Mouse (Mus musculus) heart, embryonic 13.5 days (tissue): ENCODE data around the gene Slc48a1. TPM values are rescaled to one million over a fixed set of nuclear protein-coding genes. Genes with fewer than 3 reads are reported as not detected.
A peak's percentile ranks its signal among the peaks of the same experiment; 100 is the strongest.

Experiments
- ATAC-seq: fragments of 200-750 bp; cut with Nextera tagmentation; 2 replicates; pipeline ENCODE4 v1.8.0; 2017; ENCODE audit warnings: moderate TSS enrichment; ENCODE audit not compliant: insufficient number of reproducible peaks, low FRiP score, low TSS enrichment; ENCODE audit errors: extremely low read depth
- H3K27ac ChIP-seq: fragments of 300-500 bp; sonication (generic); replicated peaks from 2 replicates; pipeline ENCODE4 v1.5.1; 2015; ENCODE audit warnings: moderate library complexity, mild to moderate bottlenecking, inconsistent platforms
- H3K27me3 ChIP-seq: fragments of 300-500 bp; sonication (generic); replicated peaks from 2 replicates; pipeline ENCODE4 v1.6.1; 2015; ENCODE audit warnings: mild to moderate bottlenecking, inconsistent platforms
- H3K36me3 ChIP-seq: fragments of 300-500 bp; sonication (generic); 2 replicates; pipeline ENCODE4 v1.6.1; 2015; ENCODE audit warnings: mild to moderate bottlenecking, inconsistent platforms
- H3K4me1 ChIP-seq: fragments of 300-500 bp; sonication (generic); 2 replicates; pipeline ENCODE4 v1.6.1; 2015; ENCODE audit warnings: inconsistent platforms
- H3K4me2 ChIP-seq: fragments of 300-500 bp; sonication (generic); 2 replicates; pipeline ENCODE4 v1.6.1; 2015; ENCODE audit warnings: inconsistent platforms, mild to moderate bottlenecking, moderate library complexity
- H3K4me3 ChIP-seq: fragments of 300-500 bp; sonication (generic); 2 replicates; pipeline ENCODE4 v1.5.1; 2015; ENCODE audit warnings: moderate library complexity, mild to moderate bottlenecking, inconsistent platforms
- H3K9ac ChIP-seq: fragments of 300-500 bp; sonication (generic); 2 replicates; pipeline ENCODE4 v1.6.1; 2015; ENCODE audit warnings: inconsistent platforms, mild to moderate bottlenecking, moderate library complexity
- H3K9me3 ChIP-seq: fragments of 300-500 bp; sonication (generic); 2 replicates; pipeline ENCODE4 v1.6.1; 2016; ENCODE audit warnings: inconsistent platforms
- WGBS: fragments of 180-500 bp; shearing (Covaris S2); methylation state at CpG from one replicate; pipeline ENCODE4 v1.1.7; 2015; ENCODE audit warnings: mixed read lengths; 5-methylcytosine and 5-hydroxymethylcytosine counted together
- polyA plus RNA-seq: library from polyadenylated mRNA; unstranded; fragments of >200 nt; fragmentation: Nextera tagmentation; extraction: Ambion mirVana; gene quantifications from 2 replicates; pipeline ENCODE4 v1.2.1, GENCODE M21; 2015

Slc48a1 gene
- polyA plus RNA-seq, 1 experiment from 2014 or later: 70.2 TPM

DNA sequence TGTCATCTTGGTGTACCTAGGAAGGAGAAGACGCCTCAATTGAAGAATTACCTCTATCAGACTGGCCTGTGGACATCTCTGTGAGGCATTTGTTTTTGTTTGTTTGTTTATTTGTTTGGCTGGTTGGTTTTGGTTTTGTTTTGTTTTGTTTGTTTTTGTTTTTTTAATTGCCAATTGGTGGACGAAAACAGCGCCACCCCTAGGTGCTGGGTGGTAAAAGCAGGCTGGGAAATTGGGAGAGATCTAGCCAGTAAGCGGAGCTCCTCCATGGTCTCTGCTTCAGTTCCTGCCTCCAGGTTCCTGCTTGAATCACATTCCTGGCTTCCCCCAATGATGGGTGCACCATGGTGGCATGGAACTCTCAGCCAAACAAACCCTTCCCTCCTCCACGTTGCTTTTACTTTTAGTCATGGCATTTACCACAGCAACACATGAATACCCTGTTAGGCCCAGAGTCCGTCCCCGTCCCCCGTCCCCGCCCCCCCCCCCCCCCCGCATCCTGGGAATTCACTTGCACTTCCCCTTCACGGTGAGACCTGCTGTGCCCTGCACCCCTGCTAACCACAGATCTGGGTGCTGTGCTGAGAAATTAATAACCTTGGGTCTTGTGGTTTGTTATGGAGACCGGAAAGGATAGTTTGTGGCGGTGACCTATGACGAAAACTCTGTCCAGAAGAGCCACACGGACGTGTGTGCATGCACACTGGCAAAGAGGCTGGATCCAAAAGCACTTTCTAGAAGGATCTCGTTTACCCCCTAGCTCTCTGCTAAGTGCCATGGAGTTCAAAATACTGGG is 38.1 kb downstream of the Slc48a1 start:
- Histone ChIP-seq H3K36me3 (peaks cover 15% of the 10 kb centered on the region), H3K9me3 (no peaks in the 10 kb centered on the region), H3K4me1 (peaks cover 51% of the 10 kb centered on the region), H3K27ac (no peak overlapping the region), H3K27me3 (no peaks in the 10 kb centered on the region), H3K4me3 (no peak overlapping the region), H3K9ac (no peak overlapping the region), H3K4me2 (no peak overlapping the region)
- 81% methylated on average over 17 of the region's 17 CpGs for WGBS
- ATAC-seq: no peak

DNA sequence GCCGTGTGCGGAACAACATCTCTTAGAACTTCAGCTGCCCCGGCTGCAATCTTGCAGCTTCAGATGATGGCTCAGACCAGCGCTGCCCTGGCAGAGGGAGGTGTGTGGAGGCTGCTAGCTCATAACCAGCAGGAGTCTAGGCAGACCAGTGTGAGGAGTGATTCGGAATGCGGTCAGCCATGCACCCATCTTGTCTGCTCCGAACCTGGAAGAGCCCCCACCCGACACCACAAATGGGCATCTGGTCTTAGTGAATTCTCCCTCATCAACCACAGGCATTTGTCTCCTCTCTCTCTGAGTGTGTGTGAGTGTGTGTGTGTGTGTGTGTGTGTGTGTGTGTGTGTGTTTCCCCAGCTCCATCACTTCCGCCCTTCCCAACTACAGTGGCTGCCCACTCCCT is 41.6 kb downstream of the Slc48a1 start:
- WGBS: 80% methylated on average over 9 of the region's 9 CpGs
- peaks cover 54% of the 10 kb centered on the region for H3K4me1 ChIP-seq
- no peak overlapping the region for H3K9ac ChIP-seq
- H3K27ac ChIP-seq: no peak overlapping the region
- no peak for ATAC-seq
- H3K27me3 ChIP-seq: no peaks in the 10 kb centered on the region
- no peaks in the 10 kb centered on the region for H3K9me3 ChIP-seq
- no peak overlapping the region for H3K4me2 ChIP-seq
- peaks cover 22% of the 10 kb centered on the region for H3K36me3 ChIP-seq
- no peak overlapping the region for H3K4me3 ChIP-seq

DNA sequence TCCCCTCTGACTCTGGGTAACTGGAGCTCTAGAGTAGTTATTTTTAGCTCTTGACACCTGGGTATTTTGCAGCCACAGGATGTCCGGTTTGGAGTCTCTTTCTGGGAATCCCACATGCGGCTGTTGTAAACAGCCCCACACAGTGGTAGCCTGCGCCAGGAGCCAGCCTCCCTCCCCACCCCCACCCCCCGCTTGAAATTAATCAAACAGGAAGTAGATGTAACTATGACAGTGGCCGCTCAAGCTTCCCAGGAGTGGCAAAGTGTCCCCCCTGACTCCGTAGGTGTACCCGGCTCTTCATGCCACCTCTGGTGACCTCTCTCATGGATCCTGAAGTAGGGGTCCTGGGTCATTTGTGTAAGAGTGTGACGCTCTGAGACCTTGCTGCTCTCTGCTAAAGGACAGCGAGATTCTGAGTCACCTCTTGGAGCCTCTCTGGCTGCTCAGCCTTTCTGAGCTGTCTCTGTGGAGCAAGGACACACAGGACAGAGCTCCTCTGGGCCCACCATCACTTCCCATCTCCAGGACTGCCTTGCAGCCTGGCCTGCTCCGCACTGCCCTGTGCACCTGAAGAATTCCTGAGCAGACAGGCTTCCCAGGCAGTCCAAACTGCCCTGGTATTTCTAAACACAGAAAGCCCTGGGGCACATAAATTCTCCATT is 43.1 kb downstream of the Slc48a1 start:
- ATAC-seq: peak; percentile 35; the same call in 1 of the 2 replicates
- Histone ChIP-seq H3K4me1 (peaks cover 62% of the 10 kb centered on the region), H3K27ac (peak overlapping the region; percentile 84), H3K27me3 (no peaks in the 10 kb centered on the region), H3K36me3 (peaks cover 20% of the 10 kb centered on the region; the same call in 1 of the 2 replicates), H3K4me3 (0 out of 2 replicates have a peak overlapping the region, but pooled peaks have one; percentile 1), H3K4me2 (peak overlapping the region; percentile 35), H3K9ac (peak overlapping the region; percentile 60), H3K9me3 (no peaks in the 10 kb centered on the region)
- 18% methylated on average over 10 of the region's 10 CpGs for WGBS

DNA sequence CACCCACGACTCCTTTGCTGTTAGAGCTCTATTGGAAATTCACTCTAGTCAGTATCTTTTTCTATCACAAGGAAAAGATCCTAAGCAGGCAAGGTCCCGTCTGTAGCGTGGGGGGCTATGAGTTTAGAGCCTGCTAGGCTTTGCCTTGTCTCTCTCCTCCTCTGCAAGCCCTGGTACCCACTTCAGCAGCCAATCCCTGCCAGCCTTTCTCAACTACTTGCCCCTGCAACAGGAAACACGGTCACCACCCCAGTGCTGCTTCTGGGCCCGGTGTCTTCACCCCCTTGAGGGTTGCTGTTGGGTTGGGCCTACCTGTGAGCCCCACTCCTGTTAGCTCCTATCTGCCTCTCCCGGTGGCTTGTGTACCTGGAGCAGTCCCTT is 43.7 kb downstream of the Slc48a1 start:
- ATAC-seq: no peak
- Histone ChIP-seq H3K36me3 (peaks cover 24% of the 10 kb centered on the region; the same call in 1 of the 2 replicates), H3K4me3 (no peak overlapping the region), H3K9ac (0 out of 2 replicates have a peak overlapping the region, but pooled peaks have one; percentile 60), H3K27ac (peak overlapping the region; percentile 84), H3K4me2 (no peak overlapping the region), H3K27me3 (no peaks in the 10 kb centered on the region), H3K4me1 (peaks cover 68% of the 10 kb centered on the region), H3K9me3 (no peaks in the 10 kb centered on the region)
- 64% methylated on average over 6 of the region's 6 CpGs for WGBS

GRCm38 (mm10) chr15:97822545-97823228 is 44.4 kb downstream of the Slc48a1 start:
- Histone ChIP-seq H3K4me1 (peaks cover 73% of the 10 kb centered on the region), H3K4me2 (no peak overlapping the region), H3K27ac (peak overlapping the region; percentile 84; the same call in 1 of the 2 replicates), H3K27me3 (no peaks in the 10 kb centered on the region), H3K9ac (0 out of 2 replicates have a peak overlapping the region, but pooled peaks have one; percentile 1), H3K4me3 (no peak overlapping the region), H3K9me3 (no peaks in the 10 kb centered on the region), H3K36me3 (peaks cover 24% of the 10 kb centered on the region; the same call in 1 of the 2 replicates)
- WGBS: 42% methylated on average over 12 of the region's 12 CpGs
- no peak for ATAC-seq

- Histone ChIP-seq H3K36me3 (peaks cover 24% of the 10 kb centered on the region; the same call in 1 of the 2 replicates), H3K27ac (0 out of 2 replicates have a peak overlapping the region, but pooled peaks have one; percentile 80), H3K4me2 (no peak overlapping the region), H3K9ac (no peak overlapping the region), H3K9me3 (no peaks in the 10 kb centered on the region), H3K4me3 (no peak overlapping the region), H3K27me3 (no peaks in the 10 kb centered on the region), H3K4me1 (peaks cover 79% of the 10 kb centered on the region)
- 79% methylated on average over 12 of the region's 12 CpGs for WGBS
- ATAC-seq: no peak
Measured at GRCm38 (mm10) chr15:97823479-97823878, 45.2 kb downstream of the Slc48a1 start.

- WGBS: 74% methylated on average over 6 of the region's 6 CpGs
- H3K27me3 ChIP-seq: no peaks in the 10 kb centered on the region
- H3K4me2 ChIP-seq: no peak overlapping the region; the same call in 1 of the 2 replicates
- peaks cover 85% of the 10 kb centered on the region for H3K4me1 ChIP-seq
- ATAC-seq: no peak
- no peaks in the 10 kb centered on the region for H3K9me3 ChIP-seq
- H3K27ac ChIP-seq: peak overlapping the region; percentile 80
- H3K4me3 ChIP-seq: no peak overlapping the region
- H3K9ac ChIP-seq: peak overlapping the region; percentile 77
- peaks cover 24% of the 10 kb centered on the region; the same call in 1 of the 2 replicates for H3K36me3 ChIP-seq
Measured at GRCm38 (mm10) chr15:97824042-97824441, 45.7 kb downstream of the Slc48a1 start.

DNA sequence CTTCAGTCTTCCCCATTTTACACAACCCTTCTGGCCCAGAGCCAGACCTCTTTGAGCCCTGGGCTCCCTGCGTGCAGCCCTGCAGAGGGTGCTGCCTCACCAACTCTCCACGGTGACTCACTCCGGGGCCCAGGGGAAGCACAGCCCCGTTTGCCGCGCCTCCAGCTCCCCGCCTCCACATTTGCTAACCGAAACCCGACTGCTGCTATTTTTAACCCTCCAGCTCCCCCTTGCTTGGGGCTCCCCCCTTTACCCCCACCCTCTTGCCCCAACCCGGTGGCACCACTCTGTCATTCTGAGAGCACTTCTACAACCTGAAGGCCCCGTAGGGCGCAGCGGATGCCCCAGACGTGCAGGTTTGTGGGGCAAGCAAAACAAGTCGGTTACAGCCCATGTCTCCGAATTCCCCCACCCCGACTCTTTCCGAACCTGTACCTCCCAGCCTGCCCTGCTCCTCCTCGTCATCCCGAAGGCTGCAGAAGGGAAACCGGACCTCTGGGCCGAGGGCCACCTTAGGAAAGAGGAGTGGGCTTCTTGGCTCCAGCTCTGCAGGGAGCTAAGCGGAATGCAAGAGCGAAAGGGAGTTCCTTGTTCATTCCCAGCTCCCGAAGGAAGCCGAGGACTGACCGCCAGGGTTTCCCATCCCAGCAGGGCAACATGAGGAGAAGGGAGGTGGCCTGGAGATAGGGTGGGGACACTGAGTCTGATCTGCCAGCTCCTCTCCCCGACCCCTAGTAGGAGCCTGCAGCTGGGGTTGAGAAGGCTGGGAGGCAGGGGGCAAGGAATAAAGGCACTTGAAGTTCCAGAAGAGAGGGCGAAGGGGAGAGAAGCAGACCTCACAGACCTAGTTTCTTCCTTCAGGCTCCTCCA is 47.0 kb downstream of the Slc48a1 start:
- peak overlapping the region; percentile 77 for H3K9ac ChIP-seq
- 6% methylated on average over 29 of the region's 29 CpGs for WGBS
- no peaks in the 10 kb centered on the region for H3K9me3 ChIP-seq
- peak overlapping the region; percentile 69 for H3K4me2 ChIP-seq
- H3K27me3 ChIP-seq: no peaks in the 10 kb centered on the region
- peak overlapping the region; percentile 42 for H3K4me3 ChIP-seq
- H3K27ac ChIP-seq: peak overlapping the region; percentile 80
- peaks cover 97% of the 10 kb centered on the region for H3K4me1 ChIP-seq
- ATAC-seq: no peak
- H3K36me3 ChIP-seq: peaks cover 23% of the 10 kb centered on the region; the same call in 1 of the 2 replicates

DNA sequence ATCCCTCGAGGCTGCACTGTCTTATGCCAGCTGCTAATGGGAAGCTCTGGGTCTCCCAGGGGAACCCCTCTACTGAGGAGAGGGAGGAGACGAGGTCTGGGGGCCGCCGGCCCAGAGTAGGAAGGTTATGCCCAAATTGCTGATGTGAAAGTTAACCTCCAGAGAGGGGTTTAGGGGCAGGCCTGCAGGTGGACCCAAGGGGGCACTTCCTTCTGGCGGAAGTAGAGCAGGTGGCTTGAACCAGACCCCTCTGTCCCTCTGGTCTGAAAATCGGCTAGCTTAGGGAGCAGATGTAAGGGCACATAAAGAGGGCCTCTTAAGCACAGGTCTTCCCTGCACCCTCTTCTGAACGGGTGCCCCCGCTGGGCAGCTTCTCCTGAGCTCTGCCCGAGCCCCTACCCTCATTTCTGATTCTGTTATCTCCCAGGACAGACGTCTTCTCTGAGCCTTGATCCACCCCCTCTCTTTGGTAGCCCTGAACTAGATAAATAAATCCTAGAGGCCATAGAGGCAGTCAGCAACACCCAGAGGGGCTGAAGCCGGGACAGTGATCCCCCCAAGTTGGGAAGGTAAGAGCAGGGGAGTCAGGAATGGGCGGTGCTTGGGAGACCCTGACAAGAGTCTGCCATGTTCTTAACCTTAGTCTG is 47.7 kb downstream of the Slc48a1 start:
- Histone ChIP-seq H3K9me3 (no peaks in the 10 kb centered on the region), H3K4me2 (peak overlapping the region; percentile 69), H3K27ac (peak overlapping the region; percentile 80), H3K4me1 (peaks cover 94% of the 10 kb centered on the region), H3K9ac (peak overlapping the region; percentile 77), H3K27me3 (no peaks in the 10 kb centered on the region), H3K4me3 (peak overlapping the region; percentile 42), H3K36me3 (peaks cover 18% of the 10 kb centered on the region; the same call in 1 of the 2 replicates)
- ATAC-seq: no peak
- WGBS: 38% methylated on average over 12 of the region's 12 CpGs
